Mouse (Mus musculus) heart, postnatal 4 days (tissue): ENCODE data around the gene Rflnb. TPM values are rescaled to one million over a fixed set of nuclear protein-coding genes. Genes with fewer than 3 reads are reported as not detected.
"Not testable (repeated sequence)": the region's sequence is repeated elsewhere in the genome, so short reads cannot be mapped to it uniquely, and the experiment has no call there.

Source experiments
- DNase-seq: peaks from one replicate; pipeline ENCODE4 v3.0.0; 2021
- total RNA-seq, 2 experiments: library from RNA; stranded (reverse); gene quantifications; 2 replicates each; pipeline ENCODE4 v1.2.3; 2021

The Rflnb gene
- total RNA-seq, 2 experiments from 2014 or later: 37.3 to 42.1 TPM

DNA sequence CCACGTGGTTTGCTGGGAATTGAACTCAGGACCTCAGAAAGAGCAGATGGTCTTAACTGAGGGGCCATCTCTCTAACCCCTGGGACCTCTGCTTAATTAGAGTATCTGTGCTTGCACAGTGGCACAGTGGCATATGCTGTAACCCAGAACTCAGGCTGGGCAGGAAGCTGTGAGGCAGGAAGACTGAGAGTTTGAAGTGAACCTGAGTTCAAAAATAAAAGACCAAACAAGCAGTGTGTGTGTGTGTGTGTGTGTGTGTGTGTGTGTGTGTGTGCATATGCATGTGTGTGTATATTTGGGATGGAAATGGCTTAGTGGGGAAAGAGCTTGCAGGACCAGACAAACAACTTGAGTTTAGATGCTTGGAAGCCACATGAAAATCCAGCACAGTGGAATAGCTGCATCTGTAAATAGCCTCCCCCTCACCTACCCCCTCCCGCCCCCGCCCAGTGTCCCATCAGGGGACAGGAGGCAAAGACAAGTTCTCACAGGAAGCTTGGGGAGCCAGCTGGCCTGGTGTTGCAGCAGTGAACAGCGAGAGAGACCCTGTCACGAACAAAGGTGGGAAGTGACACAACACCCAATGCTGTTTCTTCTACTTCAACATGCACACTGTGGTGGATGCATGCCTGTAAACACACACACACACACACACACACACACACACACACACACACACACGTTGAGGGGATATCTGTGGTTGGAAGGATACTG lies 10.2 kb upstream of the Rflnb start:
- peak; percentile 17 for DNase-seq

DNA sequence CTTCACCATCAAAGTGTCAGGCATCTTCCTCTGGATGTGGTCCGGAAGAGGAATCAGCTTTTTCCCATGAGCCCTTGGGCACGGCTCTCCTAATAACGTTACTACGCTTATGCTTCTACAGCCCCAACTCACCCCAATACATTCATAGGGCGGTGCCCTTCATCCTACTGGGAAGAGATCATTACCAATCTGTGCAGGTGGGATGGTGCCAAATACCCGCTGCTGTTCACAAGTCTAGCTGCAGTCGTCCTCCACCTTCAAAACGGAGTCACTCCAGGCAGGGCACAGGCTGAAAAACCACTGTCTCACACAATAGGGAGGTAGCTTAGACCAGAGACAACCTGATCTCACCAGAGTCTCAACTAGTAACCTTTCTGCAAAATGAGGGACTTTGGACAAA lies 7.6 kb upstream of the Rflnb start:
- no peak for DNase-seq

DNA sequence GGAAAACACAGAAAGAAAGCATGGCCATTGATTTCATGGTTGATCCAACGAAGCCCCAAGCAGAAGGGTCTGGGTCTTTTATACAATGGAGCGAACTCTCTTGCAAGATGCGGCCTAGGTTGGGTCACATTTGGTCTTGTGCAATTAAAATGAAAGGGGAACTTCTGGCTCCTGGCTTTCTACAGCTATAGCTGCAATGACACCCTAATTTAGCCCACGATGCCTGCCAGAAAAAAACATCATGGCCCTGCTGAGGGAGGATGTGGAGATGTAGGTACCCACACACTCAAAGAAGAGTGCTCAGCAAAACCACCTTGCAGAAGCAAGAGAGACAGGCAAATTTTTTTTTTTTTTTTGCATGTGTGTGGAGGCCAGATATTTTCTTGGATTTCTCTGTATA lies 6.3 kb upstream of the Rflnb start:
- no peak for DNase-seq

DNA sequence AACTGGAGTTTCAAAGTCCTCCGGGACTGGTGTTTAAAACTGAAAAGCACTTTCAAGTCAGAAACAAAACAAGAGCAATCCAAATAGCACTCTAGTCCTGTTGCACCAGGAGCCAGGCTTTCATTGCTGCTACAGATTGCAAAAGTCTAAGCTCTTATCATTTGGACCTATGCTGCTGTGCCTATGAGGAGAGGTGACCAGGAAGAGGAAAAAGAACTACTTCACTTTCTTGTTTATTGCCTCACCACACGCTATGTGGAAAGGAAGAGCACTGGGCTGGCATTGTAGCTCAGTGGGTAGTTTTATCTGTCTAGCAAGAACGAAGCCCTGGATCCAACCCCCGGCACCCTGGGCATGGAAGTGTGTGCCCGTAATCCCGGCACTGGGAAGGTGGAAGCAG lies 5.8 kb upstream of the Rflnb start:
- DNase-seq: no peak

DNA sequence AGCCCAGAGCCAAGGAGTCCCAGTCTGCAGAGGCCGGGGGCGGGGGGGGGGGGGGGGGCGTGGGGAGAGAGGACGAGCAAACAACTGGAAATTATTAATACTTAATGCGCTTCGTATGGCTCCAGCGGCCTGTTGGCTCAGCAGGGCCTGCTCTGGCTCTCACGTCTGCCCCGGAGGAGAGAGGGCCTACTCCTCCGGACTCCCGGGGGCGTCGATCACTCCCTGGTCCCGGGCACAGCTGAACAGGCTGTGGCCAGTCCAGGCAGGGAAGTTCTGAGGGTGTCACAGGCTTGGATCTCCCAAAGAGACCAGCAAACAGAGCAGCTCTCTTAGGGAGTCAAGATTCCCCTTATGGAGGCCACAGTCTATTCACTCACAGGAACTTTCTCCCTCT lies 487 bp upstream of the Rflnb start:
- DNase-seq: peak; percentile 47

DNA sequence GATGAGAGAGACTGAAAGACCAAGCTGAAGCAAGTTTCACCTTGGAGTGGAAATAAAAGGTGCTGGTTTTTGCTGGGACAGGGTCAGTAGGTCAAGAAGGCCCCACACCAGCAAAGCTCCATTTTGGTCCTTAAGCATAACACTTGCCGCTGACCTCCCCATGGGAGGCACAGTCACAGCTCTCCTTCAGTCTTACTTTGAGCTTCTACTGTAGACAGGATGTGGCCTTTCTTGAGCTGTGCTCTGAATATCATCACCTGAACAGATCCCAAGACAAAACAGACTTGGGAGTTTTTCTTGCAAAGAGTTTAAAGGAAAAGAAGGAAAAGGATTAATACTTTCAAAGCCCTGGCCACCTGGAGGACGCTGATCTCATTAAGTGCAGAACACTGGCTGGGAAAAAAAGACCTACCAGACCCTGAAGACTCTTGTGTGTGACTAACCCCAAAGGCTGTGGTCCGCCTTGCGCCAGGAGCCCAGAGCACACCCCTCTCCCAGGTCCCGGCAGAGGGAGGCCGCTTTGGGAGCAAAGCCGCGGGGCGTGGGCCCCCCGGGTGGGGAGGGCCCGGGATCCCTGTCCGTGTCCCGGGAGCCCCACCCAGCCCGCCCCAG lies 949 bp downstream of the Rflnb start:
- no peak for DNase-seq

DNA sequence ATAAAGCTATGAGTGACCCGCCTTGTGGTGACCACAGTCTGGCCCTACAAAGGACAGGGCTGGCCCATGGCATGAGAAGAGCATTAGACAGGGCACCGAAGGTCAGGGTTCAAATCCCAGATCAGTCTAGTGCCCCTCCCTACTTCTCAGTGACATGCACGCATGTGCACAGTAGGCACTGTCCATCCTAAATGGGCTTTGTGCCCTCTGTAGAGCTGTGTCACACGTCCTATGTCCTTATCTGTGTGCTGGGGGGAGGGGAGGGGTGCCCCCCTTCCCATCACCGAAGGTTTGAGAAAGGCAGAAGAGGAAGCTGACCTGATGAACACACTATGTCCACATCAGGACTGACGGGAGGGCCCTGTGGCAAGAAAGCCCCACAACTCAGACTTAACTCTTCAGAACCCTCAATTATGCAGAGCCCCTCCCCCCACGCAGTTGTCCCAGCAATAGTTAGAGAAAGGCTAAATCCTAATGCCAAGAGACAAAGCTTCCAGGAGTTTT lies 2.5 kb downstream of the Rflnb start:
- no peak for DNase-seq

DNA sequence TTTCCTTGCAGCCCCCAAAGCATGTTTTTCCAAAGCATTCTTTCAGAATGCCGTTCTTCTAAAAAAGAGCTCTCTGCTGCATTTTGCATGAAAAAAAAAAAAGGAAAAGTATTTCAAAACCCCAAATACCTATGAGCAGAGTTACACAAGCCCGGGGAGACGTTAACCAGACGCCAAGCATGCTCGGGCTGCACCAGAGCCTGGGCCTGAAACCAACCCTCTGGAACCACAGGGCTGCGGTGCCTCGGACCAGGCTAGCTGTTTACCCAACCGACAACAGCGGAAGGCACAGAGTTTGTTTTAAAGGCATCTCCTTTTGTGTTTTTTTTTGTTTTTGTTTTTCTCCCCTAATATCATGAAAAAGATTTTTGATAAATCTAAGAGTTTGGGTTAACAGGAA lies 6.7 kb downstream of the Rflnb start:
- DNase-seq: no peak

DNA sequence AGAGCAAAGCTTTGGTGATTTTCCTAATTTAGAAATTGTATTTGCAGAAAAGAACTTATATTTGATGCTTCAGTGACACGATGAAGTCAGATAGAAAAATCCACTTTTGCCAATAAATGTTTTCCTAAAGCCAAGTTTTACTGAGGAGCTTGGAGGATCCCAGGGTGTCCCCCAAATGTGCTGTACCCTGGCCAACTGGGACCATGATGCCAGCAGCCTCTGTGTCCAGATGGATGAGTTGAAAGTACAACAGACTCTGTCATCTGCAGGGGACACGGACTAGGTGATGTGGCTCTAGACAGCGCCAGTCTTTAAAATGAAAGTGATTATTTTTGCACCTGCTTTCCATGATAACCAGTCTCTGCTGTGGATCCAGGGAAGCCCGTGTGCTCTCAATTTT lies 7.7 kb downstream of the Rflnb start:
- no peak for DNase-seq

DNA sequence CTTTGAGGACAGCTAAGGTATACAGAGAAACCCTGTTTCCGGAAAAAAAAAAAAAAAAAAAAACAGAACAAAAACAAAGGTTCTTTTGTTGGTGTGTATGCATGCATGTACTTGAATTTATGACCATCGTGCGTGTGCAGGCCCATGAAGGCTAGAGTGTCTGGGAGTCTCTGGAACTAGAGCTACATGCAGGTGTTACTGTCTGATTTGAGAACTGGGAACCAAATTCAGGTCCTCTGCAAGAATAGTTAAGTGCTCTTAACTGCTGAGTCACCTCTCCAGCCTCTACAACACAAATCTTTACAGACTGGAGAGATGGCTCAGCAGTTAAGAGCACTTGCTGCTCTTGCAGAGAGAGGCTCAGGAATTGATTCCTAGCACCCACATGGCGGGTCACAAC lies 11.8 kb downstream of the Rflnb start:
- no peak for DNase-seq

DNA sequence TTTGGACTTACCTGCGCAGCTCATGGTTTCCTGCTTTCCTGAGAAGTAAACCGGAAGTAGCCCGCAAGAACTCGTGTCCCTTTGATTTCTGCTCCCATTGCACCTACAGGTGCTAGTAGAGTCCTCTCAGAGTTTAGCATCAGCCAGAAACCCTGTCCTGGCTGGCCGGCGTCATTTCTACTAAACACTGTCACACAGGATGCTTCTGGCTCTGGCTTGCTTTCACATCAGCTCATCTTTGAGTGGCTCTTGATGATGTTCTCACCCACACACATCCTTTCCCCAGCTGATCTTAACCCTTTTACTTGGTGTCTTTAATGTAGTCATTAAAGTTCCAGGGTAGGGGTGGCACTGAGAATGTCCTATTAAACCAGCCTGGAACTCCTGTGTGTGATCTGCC lies 12.3 kb downstream of the Rflnb start:
- no peak for DNase-seq

DNA sequence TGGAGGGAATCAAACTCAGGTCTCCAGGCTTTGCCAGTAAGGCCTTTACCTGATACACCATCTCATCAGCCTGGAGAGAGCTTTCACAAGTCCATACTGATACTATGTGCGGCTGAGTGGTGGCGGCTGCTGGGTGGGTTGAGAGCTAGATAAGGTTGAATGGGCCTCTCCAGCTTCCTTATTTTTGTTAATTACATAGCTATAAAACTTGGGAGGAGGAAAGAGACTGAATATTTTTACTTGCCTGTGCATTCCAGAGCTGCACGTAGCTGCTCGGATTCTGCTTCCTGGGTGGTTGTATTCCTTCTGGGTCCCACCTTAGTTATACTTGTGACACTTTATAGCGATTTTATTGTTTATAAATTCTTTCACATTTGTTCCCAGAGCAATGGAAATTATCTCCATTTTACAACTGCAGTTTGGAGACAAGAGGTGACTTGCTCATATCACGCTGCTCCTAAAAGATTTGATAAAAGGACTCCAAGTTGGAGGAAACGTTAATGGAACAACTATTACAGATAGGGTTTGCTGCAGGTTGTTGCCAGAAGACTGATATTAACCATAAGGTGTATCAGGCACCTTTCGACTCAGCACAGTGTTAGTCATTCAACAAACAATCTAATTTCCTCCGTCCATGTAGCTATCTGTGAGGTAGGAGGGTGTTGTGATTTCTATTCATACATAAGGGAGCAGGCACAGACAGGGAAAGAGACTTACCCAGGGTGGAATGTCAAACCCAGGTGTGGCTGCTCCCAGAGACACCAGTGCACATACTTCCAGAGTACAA lies 16.6 kb downstream of the Rflnb start:
- no peak for DNase-seq

DNA sequence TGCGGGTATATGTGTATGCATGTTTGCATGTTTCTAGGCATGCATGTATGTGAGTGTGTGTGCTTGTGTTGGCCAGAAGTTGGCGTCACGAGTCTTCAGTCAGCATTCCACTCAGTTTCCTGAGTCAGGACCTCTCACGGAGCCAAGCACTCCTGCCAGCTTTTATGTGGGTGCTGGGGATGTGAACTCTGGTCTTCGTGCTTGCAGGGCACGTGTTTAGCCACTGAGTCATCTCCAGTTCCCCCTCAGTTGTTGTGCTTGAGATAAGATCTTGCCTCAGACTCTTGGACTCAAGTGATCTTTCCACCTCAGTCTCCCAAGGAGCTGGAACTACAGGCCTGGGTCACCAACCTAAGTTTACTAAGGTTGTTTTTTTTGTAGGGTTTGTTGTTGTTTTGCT lies 18.5 kb downstream of the Rflnb start:
- no peak for DNase-seq

DNA sequence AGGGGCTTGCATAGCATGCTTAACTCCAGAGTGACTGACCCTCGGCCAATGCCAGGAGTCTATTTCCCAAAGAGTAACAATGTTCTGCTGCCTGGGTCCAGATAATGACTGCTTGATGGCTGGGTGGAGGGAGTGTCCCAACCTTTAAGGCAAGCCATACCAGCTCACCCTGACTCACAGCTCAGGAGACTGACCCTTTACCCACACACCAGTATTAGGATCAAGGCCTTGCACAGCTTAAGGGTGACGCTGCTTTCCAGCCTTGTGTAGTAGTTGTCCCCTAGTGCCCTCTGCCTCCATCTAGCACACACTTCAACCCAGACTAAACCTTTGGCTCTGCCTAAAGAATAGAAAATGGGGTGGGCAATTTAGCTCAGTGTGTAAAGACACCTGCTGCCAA lies 19.4 kb downstream of the Rflnb start:
- no peak for DNase-seq

DNA sequence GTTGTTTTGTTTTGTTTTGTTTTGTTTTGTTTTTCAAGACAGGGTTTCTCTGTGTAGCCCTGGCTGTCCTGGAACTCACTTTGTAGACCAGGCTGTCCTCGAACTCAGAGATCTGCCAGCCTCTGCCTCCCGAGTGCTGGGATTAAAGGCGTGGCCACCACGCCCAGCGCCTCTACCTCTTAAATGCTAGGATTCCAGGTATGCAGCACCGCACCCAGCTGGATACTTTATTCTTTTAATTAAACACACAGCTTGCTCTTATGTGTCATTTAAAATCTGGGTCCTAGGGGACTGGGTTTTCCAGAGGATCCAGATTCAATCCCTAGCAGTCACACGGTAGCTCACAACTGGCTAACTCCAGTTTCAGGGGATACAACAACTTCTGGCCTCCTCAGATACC lies 23.3 kb downstream of the Rflnb start:
- DNase-seq: not testable (repeated sequence)

DNA sequence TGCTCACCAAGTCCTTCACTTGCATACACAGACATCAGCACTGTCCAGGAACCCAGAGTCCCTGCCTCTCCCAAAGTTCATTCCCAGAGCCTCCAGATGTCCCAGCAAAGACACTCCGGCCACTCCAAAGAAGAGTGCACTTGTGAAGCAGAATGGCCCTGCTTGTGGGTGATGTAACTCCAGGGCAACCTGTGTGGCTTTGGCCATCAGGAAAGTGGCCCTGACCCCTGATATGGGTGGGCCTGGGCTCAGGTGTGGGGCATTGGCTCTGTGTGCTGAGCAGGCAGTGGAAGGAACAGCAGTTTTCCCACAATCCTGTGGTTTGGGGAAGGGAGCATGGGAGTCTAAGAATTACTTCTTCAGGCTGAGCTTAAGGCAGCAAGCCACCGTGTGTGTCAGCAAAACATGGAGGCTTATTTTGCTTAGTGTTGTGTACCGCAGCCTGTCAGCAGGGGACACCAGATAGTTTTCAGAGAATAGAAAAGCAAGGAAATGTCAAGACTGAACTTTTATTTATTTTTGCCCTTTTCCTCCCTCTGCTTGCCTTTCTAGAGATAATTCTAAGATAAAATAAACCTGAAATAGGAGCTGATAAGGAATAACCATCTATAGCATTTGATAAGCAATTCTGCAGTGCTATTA lies 26.2 kb downstream of the Rflnb start:
- DNase-seq: peak; percentile 21

DNA sequence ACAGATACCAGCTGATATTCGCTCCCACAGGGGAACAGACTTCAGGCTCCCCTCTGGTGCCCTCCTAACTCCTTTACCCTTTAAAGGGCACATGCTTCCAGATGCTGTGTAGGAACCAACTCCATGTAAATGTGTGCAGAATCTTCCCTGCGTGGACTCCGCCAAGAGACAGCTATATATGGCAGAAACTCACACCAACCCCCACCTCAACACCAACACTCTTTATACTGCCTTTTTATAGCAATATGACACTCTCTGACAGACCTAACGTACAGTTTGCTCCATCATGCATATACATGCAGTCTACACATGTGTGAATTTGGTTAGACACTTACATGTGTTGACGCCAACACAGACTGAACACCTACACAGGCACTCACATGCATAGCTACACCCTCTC lies 26.9 kb downstream of the Rflnb start:
- no peak for DNase-seq

DNA sequence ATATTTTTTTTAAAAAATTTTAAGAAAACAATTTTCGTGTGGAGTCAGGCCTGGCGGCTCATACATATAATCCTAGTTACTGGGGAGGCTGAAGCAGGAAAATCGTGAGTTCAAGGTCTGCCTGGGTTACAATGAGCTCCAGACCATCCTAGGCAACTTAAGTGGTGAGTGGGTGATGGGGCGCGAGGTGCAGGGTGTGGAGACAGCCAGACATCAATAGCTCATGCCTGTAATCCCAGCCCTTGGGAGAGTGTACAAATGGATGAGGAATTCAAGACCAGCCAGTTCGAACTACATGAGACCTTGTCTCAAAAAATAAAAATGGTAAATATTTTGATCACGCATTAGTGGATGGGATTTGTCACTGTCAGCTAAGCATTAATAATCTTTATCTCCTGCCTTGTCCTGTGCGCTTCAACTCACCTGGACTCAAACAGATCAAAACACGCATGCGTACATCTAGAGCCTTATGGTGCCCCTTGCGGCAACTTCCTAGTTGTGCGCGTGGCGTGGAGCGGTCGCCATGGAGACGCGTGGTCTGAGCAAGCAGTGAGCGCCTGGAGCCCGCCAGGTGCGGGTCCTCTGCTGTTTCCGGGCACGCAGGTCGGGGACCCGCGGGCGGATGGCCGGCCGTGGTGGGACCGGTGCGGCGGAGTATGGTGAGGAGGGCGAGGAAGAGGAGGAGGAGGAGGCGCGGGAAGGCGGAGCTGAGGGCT lies 28.0 kb downstream of the Rflnb start, which contains the start of gene 1700016K19Rik:
Gene 1700016K19Rik, plus strand, starts transcription at position 473 of the 716 bp plus-strand sequence.
- DNase-seq: peak; percentile 79

DNA sequence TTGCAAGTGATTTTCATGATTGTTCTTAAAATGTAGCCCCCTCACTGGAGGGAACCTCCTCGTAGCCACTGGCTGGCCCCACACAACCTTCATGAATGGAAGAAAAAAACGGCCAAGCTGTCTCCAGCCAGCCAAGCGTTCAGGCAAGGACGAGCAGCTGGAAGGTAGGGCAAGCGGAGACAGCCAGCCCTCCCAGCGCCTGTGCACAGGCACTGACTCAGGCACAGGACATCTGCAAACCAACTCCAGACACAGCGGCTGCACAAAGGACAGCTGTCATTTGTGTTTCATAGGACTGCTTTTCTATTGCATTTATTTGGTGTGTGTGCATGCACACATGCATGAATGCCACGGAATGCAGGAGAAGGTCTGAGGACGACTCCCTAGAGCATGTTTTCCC lies 33.2 kb downstream of the Rflnb start:
- DNase-seq: no peak

DNA sequence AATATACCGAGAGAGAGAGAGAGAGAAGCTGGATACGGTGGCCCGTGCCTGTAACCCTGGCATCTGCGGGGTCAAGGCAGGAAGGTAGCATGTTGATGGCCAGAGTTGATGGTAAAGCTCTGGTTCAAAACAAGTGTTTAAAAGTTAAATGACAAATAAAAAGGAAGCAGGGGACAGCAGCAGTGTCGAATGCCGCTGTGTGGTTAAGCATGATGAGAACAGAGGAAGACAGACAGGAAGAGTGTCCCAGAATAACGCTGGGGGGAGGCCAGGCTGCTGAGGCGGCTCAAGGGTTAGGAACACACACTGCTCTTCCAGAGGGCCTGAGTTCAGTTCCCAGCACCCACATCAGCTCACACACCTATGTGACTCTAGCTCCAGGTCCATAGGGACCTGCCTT lies 35.1 kb downstream of the Rflnb start:
- DNase-seq: no peak

DNA sequence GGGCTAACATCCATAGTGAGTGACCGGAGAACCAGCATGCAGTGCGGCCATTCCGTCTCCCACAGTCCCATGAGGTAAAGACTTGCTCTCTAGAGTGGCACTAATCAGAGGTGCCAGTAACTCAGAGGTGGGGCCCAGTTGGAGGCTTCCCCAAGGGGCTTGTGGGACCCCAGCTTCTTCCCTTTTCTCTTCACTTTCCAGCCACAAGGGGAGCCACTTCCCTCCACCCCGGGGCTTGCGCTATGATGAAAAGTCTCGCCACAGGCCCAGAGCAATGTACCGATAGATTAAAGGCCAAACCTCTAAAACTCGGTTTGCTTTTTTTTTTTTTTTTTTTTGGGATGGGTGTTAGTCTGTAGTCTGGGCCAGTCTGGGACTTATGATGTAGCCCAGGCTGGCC lies 35.7 kb downstream of the Rflnb start:
- no peak for DNase-seq
